Mouse (Mus musculus) spleen, postnatal 14 days (tissue): ENCODE measurements at regions not wholly inside any gene's neighbourhood (a gene's known extent, or its start where the extent isn't known, plus 50 kb on each side); places are given as distances from the start of the nearest gene placed in this dataset.

Experiments
- DNase-seq, 2 experiments: peaks; one replicate each; pipeline ENCODE4 v3.0.0; 2021 to 2022; ENCODE audit warnings: low spot score in 2 of 2

DNA sequence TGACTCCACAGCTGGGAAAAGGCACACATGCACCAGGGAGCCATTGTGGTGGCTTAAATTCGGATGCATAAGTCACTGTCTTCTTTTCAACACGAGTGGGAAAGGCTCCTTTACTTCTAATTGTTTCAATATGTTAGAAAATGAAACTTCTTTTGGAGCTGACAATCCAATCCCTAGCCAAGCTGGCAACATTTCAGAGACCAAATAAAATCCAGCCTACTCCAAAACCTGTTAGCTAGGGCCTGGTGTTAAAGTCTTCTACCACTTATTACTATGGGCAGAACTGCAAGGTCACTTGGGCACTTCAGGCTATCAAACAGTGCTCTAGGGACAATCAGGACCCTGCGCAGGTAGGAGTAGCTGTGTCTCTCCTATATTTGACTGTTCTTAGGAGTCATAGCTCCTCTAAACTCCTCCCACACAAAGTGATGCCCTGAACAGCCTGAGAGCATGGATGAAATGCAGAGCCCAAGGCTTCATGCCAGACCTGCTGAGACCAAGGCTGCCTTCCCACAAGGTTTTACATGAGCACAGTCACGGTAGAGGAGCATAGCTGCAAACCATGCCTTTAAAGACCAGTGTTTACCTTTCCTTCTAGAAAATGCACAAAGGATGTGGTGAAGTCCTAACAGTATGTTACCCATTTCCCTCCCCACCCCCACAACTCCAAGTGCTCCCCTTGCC is 67.4 kb upstream of the Spdye4c start:
- no peak for DNase-seq

DNA sequence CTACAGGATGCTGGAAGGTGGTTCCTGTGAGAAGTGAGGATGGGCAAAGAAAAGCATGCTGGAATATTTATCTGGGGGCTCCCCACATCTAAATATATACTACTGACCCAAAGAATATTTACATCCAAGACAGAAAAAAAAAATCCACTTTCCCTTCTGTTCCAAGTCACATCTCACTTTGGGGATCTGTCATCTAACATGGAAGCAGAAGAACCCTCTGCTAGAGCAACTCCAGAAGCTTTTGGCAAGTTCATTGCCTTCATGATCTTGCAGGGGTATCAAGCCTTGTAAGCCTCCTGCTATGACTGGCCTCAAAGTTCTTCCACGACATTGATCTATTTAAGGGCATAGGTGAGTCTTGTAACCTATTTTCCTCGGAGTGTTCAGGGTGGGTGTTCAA is 64.9 kb upstream of the Spdye4c start:
- no peak for DNase-seq

DNA sequence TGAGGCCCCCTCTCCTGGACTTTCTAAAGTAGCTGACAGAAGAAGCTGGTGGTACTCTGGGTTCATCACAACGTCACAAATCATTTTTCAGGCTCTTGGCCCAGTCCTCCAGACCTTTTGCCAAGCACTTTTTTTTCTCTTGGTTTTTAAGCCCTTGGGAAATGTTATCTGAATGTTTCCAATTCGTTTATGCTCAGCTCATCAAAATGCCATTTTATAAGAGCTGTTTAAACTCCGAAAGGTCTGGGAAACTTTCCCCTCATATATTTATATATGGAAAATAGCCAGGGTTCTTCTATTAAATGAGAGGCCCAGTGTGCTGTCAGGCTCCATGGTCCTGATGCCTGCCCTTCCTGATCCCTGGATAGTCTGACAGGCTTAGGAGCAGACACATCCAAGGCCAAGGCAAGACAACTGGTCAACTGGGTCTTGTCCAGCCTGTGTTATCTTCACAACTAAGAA is 64.1 kb upstream of the Spdye4c start:
- DNase-seq: no peak

DNA sequence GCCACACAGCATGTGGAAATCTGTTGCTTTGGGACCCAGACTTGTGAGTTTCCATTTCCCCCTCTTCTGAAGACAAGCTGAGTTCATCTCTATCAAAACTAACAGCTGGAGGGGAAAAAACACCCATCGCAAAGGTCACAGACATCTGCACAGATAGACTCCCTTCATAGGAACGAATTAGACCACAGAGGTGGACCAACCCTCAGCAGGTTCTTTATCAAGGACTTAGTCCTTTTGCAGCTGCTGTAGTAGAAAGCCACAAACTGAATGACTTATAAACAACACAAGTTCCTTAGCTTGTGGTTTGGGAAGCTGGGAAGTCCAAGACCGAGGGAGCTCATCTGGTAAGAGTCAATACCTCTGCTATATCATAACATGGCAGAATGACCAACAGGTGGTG is 54.7 kb upstream of the Spdye4c start:
- no peak for DNase-seq

DNA sequence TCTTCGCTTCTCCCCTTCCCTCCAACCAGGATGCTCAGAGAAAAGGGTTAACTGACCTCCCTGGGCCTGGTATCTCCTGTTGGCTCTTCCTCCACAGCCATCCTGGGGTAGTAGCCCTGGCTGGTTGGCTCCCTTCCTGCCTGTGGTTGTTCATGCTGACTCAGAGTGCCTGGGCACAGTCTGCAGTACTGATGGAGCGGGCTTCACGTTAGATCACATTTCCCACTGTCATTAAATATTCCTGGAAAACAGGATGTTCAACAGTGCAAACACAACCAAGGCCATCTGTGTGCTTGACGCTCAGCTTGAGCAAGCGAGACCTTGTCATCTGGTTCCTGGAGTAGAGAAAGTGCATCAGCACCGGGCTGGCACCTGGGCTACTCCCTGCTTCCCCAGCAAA is 53.6 kb upstream of the Spdye4c start:
- no peak for DNase-seq

DNA sequence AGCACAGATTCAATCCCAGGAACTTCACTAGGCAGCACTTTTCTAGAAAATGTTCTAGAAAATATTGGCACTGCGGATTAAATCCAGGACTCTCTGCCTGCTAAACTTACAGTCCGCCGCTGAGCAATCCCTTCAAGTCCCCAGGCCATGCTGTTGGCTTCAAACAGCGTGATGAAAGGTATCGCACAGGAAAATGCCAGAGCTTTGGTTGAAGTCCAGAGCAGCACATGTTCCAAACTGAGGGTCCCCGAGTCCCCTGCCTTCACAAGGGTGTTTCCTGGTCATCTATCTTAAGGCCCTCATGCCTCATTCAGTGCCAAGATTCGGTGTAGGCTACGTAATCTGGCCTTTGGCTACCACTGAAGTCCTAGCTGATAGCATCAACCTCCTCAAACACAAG is 52.3 kb upstream of the Spdye4c start:
- DNase-seq: no peak
